Mouse (Mus musculus): ENCODE data around the gene Rxfp4. TPM values are rescaled to one million over a fixed set of nuclear protein-coding genes. Genes with fewer than 3 reads are reported as not detected.

Rxfp4 gene
- total RNA-seq, 1 experiment = not detected

DNA sequence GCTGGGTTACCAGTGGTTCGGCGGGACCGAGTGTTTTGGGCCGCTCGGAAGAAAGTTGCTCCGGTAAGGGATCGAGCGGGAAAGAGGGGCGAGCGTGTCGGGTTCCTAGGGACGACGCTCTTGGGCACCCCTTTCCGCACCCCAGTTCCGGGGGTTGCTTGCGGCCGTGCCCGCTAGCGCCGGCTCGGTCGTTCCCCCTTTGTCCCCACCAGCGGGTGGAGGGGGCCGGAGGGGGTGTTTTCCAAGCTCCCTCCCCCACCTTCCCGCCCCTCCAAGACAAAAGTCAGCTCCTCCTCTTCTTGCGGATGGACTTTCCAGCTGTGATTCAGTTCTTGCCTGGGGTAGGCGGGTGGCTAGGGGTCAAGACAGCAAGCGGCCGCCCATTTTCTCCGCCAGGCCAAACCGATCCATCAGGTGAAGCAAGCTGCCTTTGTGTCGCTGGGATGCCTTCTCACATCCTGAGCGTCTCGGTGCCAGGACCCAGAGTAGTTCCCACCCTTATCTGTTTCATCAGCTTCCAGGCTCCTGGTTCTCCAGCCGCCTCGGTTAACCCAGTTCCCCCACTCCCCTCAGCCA is 31.3 kb downstream of the Rxfp4 start:
- in situ Hi-C loops (cut with MboI; ENCODE audit: low sequenced_read_pairs in 2 of 2, unreplicated experiment in 2 of 2) = no loop called here
- Histone ChIP-seq H3K4me1 (ENCODE audit: control insufficient read depth in 2 of 2, insufficient read depth in 2 of 2, low read length in 2 of 2, poor library complexity in 1 of 2) (peaks cover 8 to 29% of the 10 kb centered on the region in 2 experiments), H3K9me3 (ENCODE audit: control insufficient read depth, insufficient read depth, low read depth, low read length) (no peaks in the 10 kb centered on the region), H3K36me3 (ENCODE audit: control insufficient read depth, insufficient read depth, low read length, poor library complexity, severe bottlenecking) (peaks cover 19% of the 10 kb centered on the region; the same call in 1 of the 2 replicates), H3K27ac (ENCODE audit: insufficient read depth, low read depth, low read length, poor library complexity, severe bottlenecking) (peak overlapping the region; percentile 73), H3K9ac (ENCODE audit: insufficient read depth, low read depth, low read length, poor library complexity, severe bottlenecking) (peak overlapping the region; percentile 80), H3K4me3 (ENCODE audit: insufficient read depth in 1 of 2, low read depth in 1 of 2, low read length in 2 of 2, poor library complexity in 1 of 2, severe bottlenecking in 1 of 2) (peak overlapping the region; percentile 79 to 90)
- TF ChIP-seq MAFK (IDR thresholded peaks at IDR 0.05; ENCODE audit: insufficient read depth, low read depth, low read length) = no peak
- no peak for TF ChIP-seq HCFC1 (IDR thresholded peaks at IDR 0.05; ENCODE audit: borderline replicate concordance, insufficient read depth, low read length)
- TF ChIP-seq CHD2 (IDR thresholded peaks at IDR 0.05; ENCODE audit: low read depth, low read length) = no peak
- no peak for TF ChIP-seq ZNF384 (IDR thresholded peaks at IDR 0.05; ENCODE audit: low read depth, low read length)
- TF ChIP-seq ZC3H11A (IDR thresholded peaks at IDR 0.05; ENCODE audit: borderline replicate concordance, low read depth, low read length) = no peak
- no peak for DNase-seq (ENCODE audit: low read depth, low spot score)

DNA sequence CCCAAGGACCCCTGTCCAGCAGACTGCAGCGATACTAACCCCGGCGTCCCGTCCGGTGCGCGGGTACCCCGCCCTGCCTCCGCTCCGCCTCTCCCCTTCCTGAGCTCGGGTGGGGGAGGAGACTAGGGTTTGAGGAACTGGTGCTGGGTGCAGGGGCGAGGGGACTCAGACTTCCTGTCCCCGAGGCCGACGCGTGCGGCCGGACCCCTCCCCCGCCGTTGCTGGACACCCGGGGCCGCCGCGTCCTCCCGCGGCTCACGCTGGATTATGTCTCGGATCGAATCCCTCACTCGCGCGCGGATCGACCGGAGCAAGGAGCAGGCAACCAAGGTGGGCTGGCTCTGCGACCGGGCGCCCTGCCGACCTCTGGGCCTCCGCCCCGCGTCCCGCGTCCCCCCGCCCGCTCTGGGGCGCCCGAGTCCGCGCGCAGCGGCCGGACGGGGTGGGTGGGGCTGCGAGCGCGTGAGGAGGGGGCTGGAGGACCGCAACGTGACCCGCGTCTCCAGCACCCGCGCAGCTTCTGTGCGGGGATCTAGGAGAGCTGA is 31.9 kb downstream of the Rxfp4 start:
- Histone ChIP-seq H3K4me3 (ENCODE audit: insufficient read depth in 1 of 2, low read depth in 1 of 2, low read length in 2 of 2, poor library complexity in 1 of 2, severe bottlenecking in 1 of 2) (peak overlapping the region; percentile 79 to 90), H3K36me3 (ENCODE audit: control insufficient read depth, insufficient read depth, low read length, poor library complexity, severe bottlenecking) (peaks cover 14% of the 10 kb centered on the region; the same call in 1 of the 2 replicates), H3K27ac (ENCODE audit: insufficient read depth, low read depth, low read length, poor library complexity, severe bottlenecking) (peak overlapping the region; percentile 73), H3K9ac (ENCODE audit: insufficient read depth, low read depth, low read length, poor library complexity, severe bottlenecking) (peak overlapping the region; percentile 80), H3K9me3 (ENCODE audit: control insufficient read depth, insufficient read depth, low read depth, low read length) (no peaks in the 10 kb centered on the region), H3K4me1 (ENCODE audit: control insufficient read depth in 2 of 2, insufficient read depth in 2 of 2, low read length in 2 of 2, poor library complexity in 1 of 2) (peaks cover 11 to 26% of the 10 kb centered on the region in 2 experiments)
- TF ChIP-seq HCFC1 (IDR thresholded peaks at IDR 0.05; ENCODE audit: borderline replicate concordance, insufficient read depth, low read length) (no peak), MAFK (IDR thresholded peaks at IDR 0.05; ENCODE audit: insufficient read depth, low read depth, low read length) (no peak), ZNF384 (IDR thresholded peaks at IDR 0.05; ENCODE audit: low read depth, low read length) (no peak), CHD2 (IDR thresholded peaks at IDR 0.05; ENCODE audit: low read depth, low read length) (no peak; the same call in 1 of the 2 replicates), ZC3H11A (IDR thresholded peaks at IDR 0.05; ENCODE audit: borderline replicate concordance, low read depth, low read length) (no peak)
- no peak for DNase-seq (ENCODE audit: low read depth, low spot score)
- in situ Hi-C loops (cut with MboI; ENCODE audit: low sequenced_read_pairs in 2 of 2, unreplicated experiment in 2 of 2) = no loop called here

DNA sequence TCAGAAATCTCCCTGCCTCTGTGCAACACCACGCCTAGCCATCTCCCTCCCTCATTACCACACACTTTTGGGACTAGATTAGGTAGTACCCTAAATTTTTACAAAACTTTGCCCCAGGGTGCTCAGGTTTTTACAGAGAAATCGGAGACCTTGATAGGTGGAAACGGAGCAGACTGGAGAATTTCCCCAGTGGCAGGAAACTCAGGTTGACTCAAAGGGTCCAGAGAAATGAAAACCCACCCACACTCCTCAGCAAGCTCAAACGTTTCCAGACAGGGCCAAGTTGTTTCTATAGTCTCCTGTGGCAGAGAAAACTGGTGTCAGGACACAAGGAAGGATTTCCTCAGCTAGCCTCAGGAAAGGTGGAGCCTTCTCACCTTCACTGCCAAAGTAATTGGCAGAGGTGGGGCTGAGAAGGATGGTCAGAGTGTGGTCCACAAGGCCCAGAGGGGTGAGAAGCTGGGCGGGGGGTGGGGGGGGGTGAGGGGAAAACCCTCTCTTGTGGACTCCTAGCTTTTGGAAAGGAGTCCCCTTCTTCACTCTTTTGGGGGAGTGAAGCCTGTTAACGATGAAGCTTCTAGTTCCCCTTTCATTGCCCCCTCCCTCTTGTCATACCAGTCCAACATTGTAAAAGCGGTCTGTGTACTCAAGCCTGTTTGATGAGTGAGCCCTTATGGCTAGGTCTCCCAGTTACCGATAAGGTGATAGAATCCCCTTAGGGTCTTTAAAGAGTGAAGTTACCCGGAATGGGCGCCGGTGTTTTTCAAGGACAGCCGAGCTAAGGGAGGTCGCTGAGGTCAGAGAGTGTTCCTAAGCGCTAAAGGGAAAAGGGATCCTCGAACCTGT is 32.6 kb downstream of the Rxfp4 start:
- TF ChIP-seq ZC3H11A (IDR thresholded peaks at IDR 0.05; ENCODE audit: borderline replicate concordance, low read depth, low read length) (no peak), ZNF384 (IDR thresholded peaks at IDR 0.05; ENCODE audit: low read depth, low read length) (no peak), CHD2 (IDR thresholded peaks at IDR 0.05; ENCODE audit: low read depth, low read length) (no peak; the same call in 1 of the 2 replicates), HCFC1 (IDR thresholded peaks at IDR 0.05; ENCODE audit: borderline replicate concordance, insufficient read depth, low read length) (no peak), MAFK (IDR thresholded peaks at IDR 0.05; ENCODE audit: insufficient read depth, low read depth, low read length) (no peak)
- no peaks in the 10 kb centered on the region for H3K9me3 ChIP-seq (ENCODE audit: control insufficient read depth, insufficient read depth, low read depth, low read length)
- H3K27ac ChIP-seq (ENCODE audit: insufficient read depth, low read depth, low read length, poor library complexity, severe bottlenecking) = no peak overlapping the region
- DNase-seq (ENCODE audit: low read depth, low spot score) = no peak
- in situ Hi-C loops (cut with MboI; ENCODE audit: low sequenced_read_pairs in 2 of 2, unreplicated experiment in 2 of 2) = no loop called here
- H3K4me1 ChIP-seq (ENCODE audit: control insufficient read depth in 2 of 2, insufficient read depth in 2 of 2, low read length in 2 of 2, poor library complexity in 1 of 2) = peaks cover 15 to 31% of the 10 kb centered on the region in 2 experiments
- peak overlapping the region; percentile 80 for H3K9ac ChIP-seq (ENCODE audit: insufficient read depth, low read depth, low read length, poor library complexity, severe bottlenecking)
- H3K36me3 ChIP-seq (ENCODE audit: control insufficient read depth, insufficient read depth, low read length, poor library complexity, severe bottlenecking) = peaks cover 8% of the 10 kb centered on the region; the same call in 1 of the 2 replicates
- peak overlapping the region; percentile 79 to 90 for H3K4me3 ChIP-seq (ENCODE audit: insufficient read depth in 1 of 2, low read depth in 1 of 2, low read length in 2 of 2, poor library complexity in 1 of 2, severe bottlenecking in 1 of 2)

DNA sequence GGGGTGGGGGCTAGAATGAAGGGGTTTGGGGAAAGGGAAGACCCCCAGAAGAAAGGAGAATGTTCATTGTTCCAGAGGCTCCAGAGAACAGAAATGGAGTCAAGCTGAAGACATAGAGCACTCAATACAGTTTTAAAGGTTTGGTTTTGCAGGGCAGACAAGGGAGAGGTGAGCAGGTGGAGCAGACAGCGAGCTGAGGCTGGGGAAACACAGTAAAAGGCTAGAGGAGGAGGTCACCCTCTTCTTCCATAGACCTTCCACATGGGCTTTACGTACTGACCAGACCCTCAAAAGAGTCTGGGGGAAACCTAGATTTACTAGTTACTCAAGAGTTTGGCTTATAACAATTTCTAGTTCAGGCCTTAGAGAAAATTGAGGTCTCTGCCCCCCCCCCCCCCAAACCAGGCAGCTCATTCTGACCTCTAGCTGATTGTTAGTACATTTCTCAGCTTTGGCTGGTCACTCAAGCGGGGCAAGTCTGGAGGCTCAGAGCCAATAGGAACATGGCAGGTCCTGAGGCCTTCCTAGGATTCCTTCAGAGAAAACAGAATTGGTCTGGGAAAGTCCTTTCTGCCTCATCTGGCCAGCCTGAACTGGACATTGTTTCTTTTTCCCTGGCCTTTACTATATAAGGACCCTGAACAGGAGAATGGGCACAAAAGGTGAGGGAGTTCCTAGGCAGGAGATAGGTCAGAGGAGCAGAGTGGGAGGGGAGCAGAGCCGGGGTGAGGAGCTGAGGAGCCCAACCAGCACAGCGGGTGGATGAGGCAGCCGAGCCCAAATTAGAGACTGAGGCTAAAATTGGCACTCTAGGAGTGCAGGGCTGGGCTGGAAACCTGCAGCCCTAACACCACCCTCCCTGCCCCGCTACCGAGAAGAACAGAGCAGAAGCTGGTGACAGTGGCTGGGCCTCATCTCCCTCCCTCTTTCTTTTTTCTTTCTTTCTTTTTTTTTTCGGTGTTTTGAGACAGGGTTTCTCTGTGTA is 33.5 kb downstream of the Rxfp4 start:
- Histone ChIP-seq H3K9me3 (ENCODE audit: control insufficient read depth, insufficient read depth, low read depth, low read length) (no peaks in the 10 kb centered on the region), H3K9ac (ENCODE audit: insufficient read depth, low read depth, low read length, poor library complexity, severe bottlenecking) (no peak overlapping the region), H3K4me1 (ENCODE audit: control insufficient read depth in 2 of 2, insufficient read depth in 2 of 2, low read length in 2 of 2, poor library complexity in 1 of 2) (peaks cover 18 to 31% of the 10 kb centered on the region in 2 experiments), H3K27ac (ENCODE audit: insufficient read depth, low read depth, low read length, poor library complexity, severe bottlenecking) (no peak overlapping the region), H3K4me3 (ENCODE audit: insufficient read depth in 1 of 2, low read depth in 1 of 2, low read length in 2 of 2, poor library complexity in 1 of 2, severe bottlenecking in 1 of 2) (no peak overlapping the region), H3K36me3 (ENCODE audit: control insufficient read depth, insufficient read depth, low read length, poor library complexity, severe bottlenecking) (peaks cover 4% of the 10 kb centered on the region; the same call in 1 of the 2 replicates)
- no peak for DNase-seq (ENCODE audit: low read depth, low spot score)
- in situ Hi-C loops (cut with MboI; ENCODE audit: low sequenced_read_pairs in 2 of 2, unreplicated experiment in 2 of 2) = no loop called here
- TF ChIP-seq MAFK (IDR thresholded peaks at IDR 0.05; ENCODE audit: insufficient read depth, low read depth, low read length) = no peak
- TF ChIP-seq ZNF384 (IDR thresholded peaks at IDR 0.05; ENCODE audit: low read depth, low read length) = no peak
- TF ChIP-seq HCFC1 (IDR thresholded peaks at IDR 0.05; ENCODE audit: borderline replicate concordance, insufficient read depth, low read length) = no peak
- no peak for TF ChIP-seq ZC3H11A (IDR thresholded peaks at IDR 0.05; ENCODE audit: borderline replicate concordance, low read depth, low read length)
- no peak for TF ChIP-seq CHD2 (IDR thresholded peaks at IDR 0.05; ENCODE audit: low read depth, low read length)

Data from ES-E14 (cell line).